Mouse (Mus musculus) lung, embryonic 14.5 days (tissue): ENCODE results near the gene Hivep3. TPM values are rescaled to one million over a fixed set of nuclear protein-coding genes. Genes with fewer than 3 reads are reported as not detected.

Experiments
- ATAC-seq: fragments of 200-750 bp; cut with Nextera tagmentation; 2 replicates; pipeline ENCODE4 v1.8.0; 2017; ENCODE audit warnings: mild to moderate bottlenecking, moderate TSS enrichment, moderate library complexity; ENCODE audit not compliant: insufficient read depth
- DNase-seq: peaks from one replicate; pipeline ENCODE4 v3.0.0-alpha.2; 2015
- H3K27ac ChIP-seq: fragments of 300-500 bp; sonication (generic); 2 replicates; pipeline ENCODE4 v1.5.1; 2014; ENCODE audit warnings: low read depth, mild to moderate bottlenecking, moderate library complexity
- H3K27me3 ChIP-seq: fragments of 300-500 bp; sonication (generic); 2 replicates; pipeline ENCODE4 v1.6.1; 2014; ENCODE audit warnings: low read length, control low read depth; ENCODE audit not compliant: insufficient read depth
- H3K36me3 ChIP-seq: fragments of 300-500 bp; sonication (generic); 2 replicates; pipeline ENCODE4 v1.6.1; 2014; ENCODE audit warnings: control low read depth; ENCODE audit not compliant: insufficient read depth
- H3K4me1 ChIP-seq: fragments of 300-500 bp; sonication (generic); 2 replicates; pipeline ENCODE4 v1.6.1; 2014; ENCODE audit warnings: antibody characterized with exemption, control low read depth; ENCODE audit not compliant: insufficient read depth
- H3K4me2 ChIP-seq: fragments of 300-500 bp; sonication (generic); 2 replicates; pipeline ENCODE4 v1.6.1; 2014; ENCODE audit warnings: mild to moderate bottlenecking
- H3K4me3 ChIP-seq: fragments of 300-500 bp; sonication (generic); 2 replicates; pipeline ENCODE4 v1.5.1; 2014; ENCODE audit warnings: low read depth, low read length
- H3K9ac ChIP-seq: fragments of 300-500 bp; sonication (generic); 2 replicates; pipeline ENCODE4 v1.6.1; 2014
- H3K9me3 ChIP-seq: fragments of 300-500 bp; sonication (generic); 2 replicates; pipeline ENCODE4 v1.6.1; 2016; ENCODE audit warnings: low read depth, low read length, control low read depth
- CTCF ChIP-seq: IDR thresholded peaks from 2 replicates; pipeline ENCODE4 v1.5.1; 2016; ENCODE audit warnings: antibody characterized with exemption, low read depth
- WGBS: fragments of 180-500 bp; shearing (Covaris S2); extraction: QIAGEN DNeasy Blood & Tissue Kit; methylation state at CpG from one replicate; pipeline ENCODE4 v1.1.7; 2014; 5-methylcytosine and 5-hydroxymethylcytosine counted together
- polyA plus RNA-seq: library from polyadenylated mRNA; unstranded; fragments of >200 nt; fragmentation: Nextera tagmentation; extraction: Ambion mirVana; gene quantifications from 2 replicates; pipeline ENCODE4 v1.2.1, GENCODE M21; 2014

The Hivep3 gene
- polyA plus RNA-seq, 1 experiment from 2014 or later = 22.0 TPM

DNA sequence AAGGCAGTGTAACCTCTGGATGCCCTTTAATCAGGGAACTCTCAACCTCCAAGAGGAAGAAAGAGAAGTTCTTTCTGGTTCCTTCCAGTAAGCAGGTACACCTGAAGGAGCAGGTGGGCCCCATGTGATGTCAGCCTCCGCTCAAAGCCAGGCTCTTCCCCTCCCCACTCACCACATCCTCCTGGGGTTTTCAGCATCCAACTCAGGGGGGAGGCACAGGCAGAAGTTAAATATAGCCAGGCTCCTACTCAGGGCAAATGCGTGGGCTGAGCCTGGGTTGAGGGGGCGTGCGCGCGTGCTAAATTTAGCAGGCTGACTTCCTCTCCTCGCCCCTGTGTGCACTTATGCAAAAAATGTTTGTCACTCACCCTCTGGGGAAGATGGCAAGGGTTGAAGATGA is 225.7 kb downstream of the Hivep3 start:
- no peak for ATAC-seq
- no peak for DNase-seq
- H3K4me3 ChIP-seq = no peak overlapping the region
- H3K4me1 ChIP-seq = 0 out of 2 replicates have a peak, but pooled peaks cover 3% of the 10 kb centered on the region
- H3K9ac ChIP-seq = no peak overlapping the region
- H3K27me3 ChIP-seq = no peaks in the 10 kb centered on the region
- H3K4me2 ChIP-seq = no peak overlapping the region
- H3K27ac ChIP-seq = no peak overlapping the region
- no peaks in the 10 kb centered on the region for H3K36me3 ChIP-seq
- H3K9me3 ChIP-seq = no peaks in the 10 kb centered on the region
- 56% methylated on average over 7 of the region's 7 CpGs for WGBS
- TF ChIP-seq CTCF = no peak

DNA sequence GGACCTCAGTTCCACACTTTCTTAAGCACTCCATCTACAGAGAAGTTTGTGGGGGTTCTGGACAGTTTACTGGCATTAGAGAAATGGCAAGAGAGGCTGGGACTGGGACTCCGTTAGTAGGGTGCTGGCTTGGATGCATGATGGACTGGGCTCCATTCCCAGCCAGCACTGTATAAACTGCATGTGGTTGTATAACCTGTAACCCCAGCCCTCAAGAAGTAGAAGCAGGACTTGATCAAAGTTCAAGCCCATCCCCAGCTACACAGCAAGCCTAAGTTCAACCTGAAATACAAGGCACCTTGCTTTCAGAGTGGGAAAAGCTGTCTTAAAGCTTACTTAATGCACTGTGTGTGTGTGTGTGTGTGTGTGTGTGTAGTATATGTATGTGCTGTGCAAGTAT is 226.3 kb downstream of the Hivep3 start:
- Histone ChIP-seq H3K4me1 (0 out of 2 replicates have a peak, but pooled peaks cover 3% of the 10 kb centered on the region), H3K4me2 (no peak overlapping the region), H3K4me3 (no peak overlapping the region), H3K27me3 (no peaks in the 10 kb centered on the region), H3K27ac (no peak overlapping the region), H3K9me3 (no peaks in the 10 kb centered on the region), H3K36me3 (no peaks in the 10 kb centered on the region), H3K9ac (no peak overlapping the region)
- DNase-seq (no peak), ATAC-seq (no peak)
- WGBS = 63% methylated on average over 1 of the region's 1 CpGs
- no peak for TF ChIP-seq CTCF

- Histone ChIP-seq H3K4me3 (no peak overlapping the region), H3K4me1 (peaks cover 8% of the 10 kb centered on the region), H3K9ac (no peak overlapping the region), H3K9me3 (no peaks in the 10 kb centered on the region), H3K27me3 (no peaks in the 10 kb centered on the region), H3K36me3 (no peaks in the 10 kb centered on the region), H3K27ac (no peak overlapping the region), H3K4me2 (no peak overlapping the region)
- 79% methylated on average over 6 of the region's 6 CpGs for WGBS
- no peak for DNase-seq
- TF ChIP-seq CTCF = no peak
- ATAC-seq = no peak
Observed at GRCm38 (mm10) chr4:119960523-119960922, 226.9 kb downstream of the Hivep3 start.

DNA sequence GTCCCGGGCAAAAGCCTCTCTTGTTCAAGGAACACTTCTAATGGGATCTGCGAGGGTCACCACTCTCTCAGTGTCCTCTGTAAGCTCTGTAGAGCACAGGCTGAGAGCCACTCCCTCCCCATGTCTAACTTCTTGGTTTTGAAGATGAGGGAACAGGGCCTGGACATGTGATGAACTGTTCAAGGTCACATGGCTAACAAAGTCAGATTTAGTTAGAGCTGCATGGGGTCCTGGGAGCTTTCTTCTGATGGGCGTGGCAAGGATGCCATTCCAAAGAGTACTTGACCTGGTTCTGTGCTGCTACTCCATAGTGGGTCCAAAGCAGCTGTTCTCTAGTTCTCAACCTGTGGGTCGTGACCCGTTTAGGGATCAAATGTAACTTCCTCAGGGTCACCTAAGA is 227.6 kb downstream of the Hivep3 start:
- no peaks in the 10 kb centered on the region for H3K27me3 ChIP-seq
- no peaks in the 10 kb centered on the region for H3K9me3 ChIP-seq
- WGBS = 78% methylated on average over 5 of the region's 5 CpGs
- ATAC-seq (no peak), DNase-seq (no peak)
- H3K4me3 ChIP-seq = no peak overlapping the region
- H3K9ac ChIP-seq = no peak overlapping the region
- H3K36me3 ChIP-seq = no peaks in the 10 kb centered on the region
- no peak for TF ChIP-seq CTCF
- no peak overlapping the region for H3K4me2 ChIP-seq
- no peak overlapping the region for H3K27ac ChIP-seq
- peaks cover 14% of the 10 kb centered on the region for H3K4me1 ChIP-seq

DNA sequence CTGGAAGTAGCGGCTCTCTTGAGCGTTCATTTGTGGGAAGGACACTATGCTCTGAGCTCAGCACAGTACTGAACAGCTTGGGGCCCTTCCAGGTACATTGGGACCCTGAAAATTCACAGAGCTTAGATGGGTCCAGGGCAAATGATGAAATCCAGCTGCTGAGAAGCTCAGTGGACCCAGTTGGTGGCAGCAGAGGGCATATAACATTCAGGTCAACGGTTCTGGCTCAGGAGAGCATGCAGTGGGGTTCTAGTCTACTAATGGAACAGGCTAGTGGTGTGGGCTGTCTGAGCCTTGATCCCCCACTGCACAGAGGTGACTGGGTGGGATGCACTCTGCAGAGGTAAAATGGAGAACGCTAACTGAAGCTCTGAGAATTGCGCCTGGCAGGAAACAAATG is 228.5 kb downstream of the Hivep3 start:
- H3K4me1 ChIP-seq = peaks cover 23% of the 10 kb centered on the region
- WGBS = 72% methylated on average over 5 of the region's 5 CpGs

DNA sequence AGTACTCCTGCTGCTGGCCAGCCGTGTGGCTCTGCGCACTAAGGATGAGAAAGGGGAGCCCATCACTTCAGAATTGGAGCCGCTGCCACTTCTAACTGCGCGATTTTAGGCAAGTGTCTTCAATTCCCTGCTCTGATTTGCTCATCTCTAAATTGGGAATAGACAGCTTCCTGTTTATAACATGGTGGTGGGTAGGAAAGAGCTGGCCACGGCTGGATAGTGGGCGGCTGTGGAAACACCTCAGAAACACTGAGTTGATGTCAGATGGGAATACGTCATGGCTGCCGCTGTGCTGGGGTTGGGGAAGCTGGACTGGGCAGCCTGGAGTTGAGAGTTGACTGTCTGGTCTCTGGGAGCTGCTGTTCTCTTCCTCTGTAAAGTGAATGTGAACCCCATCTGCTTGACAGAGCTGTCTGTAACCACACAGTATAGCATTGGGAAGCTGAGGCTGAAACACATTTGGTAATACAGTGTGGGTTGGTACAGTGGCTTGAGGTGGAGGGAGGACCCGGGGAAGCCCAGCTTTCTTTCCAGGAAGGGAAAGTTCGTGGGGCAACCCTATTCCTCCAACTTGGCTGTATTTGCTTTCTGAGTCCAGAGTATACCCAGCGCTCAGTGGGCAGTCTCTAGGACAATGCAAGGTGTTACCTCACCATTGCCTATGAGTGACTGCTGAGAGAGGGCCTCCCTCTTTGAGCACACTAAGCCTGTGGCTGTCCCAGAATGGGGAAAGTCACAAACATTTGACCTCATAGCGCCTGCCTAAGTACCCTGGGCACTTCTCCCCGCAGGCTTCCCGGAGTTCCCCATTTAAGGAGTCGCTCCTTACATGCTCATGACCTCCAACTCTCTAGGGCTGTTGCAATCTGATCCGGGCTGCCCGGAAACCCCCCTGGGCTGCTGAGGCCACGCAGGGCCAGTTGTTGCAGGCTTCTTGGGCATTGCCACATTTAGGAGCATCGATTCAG is 232.8 kb downstream of the Hivep3 start:
- 35% methylated on average over 20 of the region's 20 CpGs for WGBS
- no peak for TF ChIP-seq CTCF
- Histone ChIP-seq H3K27ac (0 out of 2 replicates have a peak overlapping the region, but pooled peaks have one; percentile 13), H3K4me1 (peaks cover 24% of the 10 kb centered on the region), H3K4me3 (no peak overlapping the region), H3K27me3 (no peaks in the 10 kb centered on the region), H3K36me3 (no peaks in the 10 kb centered on the region), H3K9me3 (no peaks in the 10 kb centered on the region), H3K4me2 (no peak overlapping the region), H3K9ac (no peak overlapping the region)
- ATAC-seq (peak; percentile 52; the same call in 1 of the 2 replicates), DNase-seq (peak; percentile 56)

More for the DNA sequence above, 228.5 kb downstream of the Hivep3 start:
- DNase-seq (no peak), ATAC-seq (no peak)
- Histone ChIP-seq H3K36me3 (no peaks in the 10 kb centered on the region), H3K9ac (no peak overlapping the region), H3K4me2 (no peak overlapping the region), H3K9me3 (no peaks in the 10 kb centered on the region), H3K4me3 (no peak overlapping the region), H3K27me3 (no peaks in the 10 kb centered on the region), H3K27ac (no peak overlapping the region)
- peak; percentile 35 for TF ChIP-seq CTCF

GRCm38 (mm10) chr4:119967073-119967608 is 233.6 kb downstream of the Hivep3 start:
- H3K4me3 ChIP-seq = no peak overlapping the region
- TF ChIP-seq CTCF = no peak
- ATAC-seq = no peak
- H3K9me3 ChIP-seq = no peaks in the 10 kb centered on the region
- H3K9ac ChIP-seq = no peak overlapping the region
- DNase-seq = no peak
- no peak overlapping the region for H3K4me2 ChIP-seq
- WGBS = 51% methylated on average over 5 of the region's 5 CpGs
- H3K27me3 ChIP-seq = no peaks in the 10 kb centered on the region
- H3K27ac ChIP-seq = no peak overlapping the region
- H3K36me3 ChIP-seq = no peaks in the 10 kb centered on the region
- H3K4me1 ChIP-seq = peaks cover 24% of the 10 kb centered on the region
